26 mouse cellular contexts compared by ENCODE assay signal in the genomic region with DNA sequence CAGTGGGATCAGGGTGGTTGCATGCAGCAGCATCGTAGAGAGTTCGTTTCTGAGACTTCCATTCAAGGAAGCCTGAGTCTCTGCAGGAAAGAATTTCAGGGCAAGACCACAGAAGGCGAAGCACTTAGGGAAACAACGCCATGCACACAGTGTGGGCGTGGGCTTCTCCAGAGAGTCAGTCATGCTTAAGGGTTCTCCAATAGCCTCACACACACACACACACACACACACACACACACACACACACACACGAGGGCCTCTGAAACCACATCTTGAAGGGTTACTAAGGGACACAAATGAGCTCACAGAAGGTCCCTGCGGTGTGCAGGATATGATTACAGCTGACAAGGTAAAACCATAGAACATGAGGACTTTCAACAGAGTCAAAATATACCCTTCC. TPM values are rescaled to one million over a fixed set of nuclear protein-coding genes. Genes with fewer than 3 reads are reported as not detected.
DNase-seq lines count a peak whose midpoint lies in the region; ATAC-seq and TF ChIP-seq lines count a peak whose summit lies in the region.
"Had no signal": no experiment of that assay in that cellular context is flagged by ENCODE, and none has a peak within 500 bp of the region (broad histone marks: within the 10 kb centered on the region; RNA-seq: fewer than 3 reads in every experiment).

No protein-coding gene starts in this region.

- no peak overlapping the region for H3K4me2 ChIP-seq in embryonic facial prominence, embryonic 12.5 days (replicated peaks)
- no peak overlapping the region for H3K4me2 ChIP-seq in lung, embryonic 16.5 days (ENCODE audit: low read depth, low read length)
- no peak overlapping the region for H3K4me2 ChIP-seq in limb, embryonic 13.5 days (replicated peaks)
- H3K4me2 ChIP-seq: embryonic facial prominence, embryonic 13.5 days; heart, embryonic 11.5 days; hindbrain, embryonic 12.5 days; hindbrain, embryonic 15.5 days had no signal

- TF ChIP-seq POLR2A in kidney, adult 2 months (IDR thresholded peaks at IDR 0.05; ENCODE audit: low read depth, low read length) = no peak

- H3K27ac ChIP-seq in embryonic facial prominence, embryonic 12.5 days = no peak overlapping the region
- no peak overlapping the region for H3K27ac ChIP-seq in embryonic facial prominence, embryonic 10.5 days (replicated peaks)
- no peak overlapping the region for H3K27ac ChIP-seq in lung, embryonic 16.5 days (ENCODE audit: low read length)
- H3K27ac ChIP-seq in limb, embryonic 13.5 days = no peak overlapping the region
- H3K27ac ChIP-seq in kidney, adult 2 months (ENCODE audit: insufficient read depth, low read depth, low read length) = no peak overlapping the region
- H3K27ac ChIP-seq: embryonic facial prominence, embryonic 13.5 days; gastrocnemius, adult 2 months; hindbrain, embryonic 12.5 days; hindbrain, embryonic 15.5 days had no signal

- no peaks in the 10 kb centered on the region for H3K36me3 ChIP-seq in embryonic facial prominence, embryonic 12.5 days
- H3K36me3 ChIP-seq in embryonic facial prominence, embryonic 10.5 days (replicated peaks) = no peaks in the 10 kb centered on the region
- no peaks in the 10 kb centered on the region for H3K36me3 ChIP-seq in lung, embryonic 16.5 days (ENCODE audit: control insufficient read depth, insufficient read depth, low read length)
- no peaks in the 10 kb centered on the region for H3K36me3 ChIP-seq in limb, embryonic 13.5 days
- no peaks in the 10 kb centered on the region for H3K36me3 ChIP-seq in kidney, adult 2 months (ENCODE audit: control insufficient read depth, insufficient read depth, low read length)
- H3K36me3 ChIP-seq: embryonic facial prominence, embryonic 13.5 days; G1E; hindbrain, embryonic 12.5 days; hindbrain, embryonic 15.5 days had no signal

- no peak for TF ChIP-seq CTCF in kidney, adult 2 months (conservative IDR thresholded peaks at IDR 0.05; ENCODE audit: insufficient read depth, insufficient read length, low read depth, low read length)

- H3K9me3 ChIP-seq in embryonic facial prominence, embryonic 12.5 days = no peaks in the 10 kb centered on the region
- no peaks in the 10 kb centered on the region for H3K9me3 ChIP-seq in embryonic facial prominence, embryonic 10.5 days
- H3K9me3 ChIP-seq in lung, embryonic 16.5 days (ENCODE audit: control insufficient read depth, low read length) = no peaks in the 10 kb centered on the region
- H3K9me3 ChIP-seq in limb, embryonic 13.5 days = no peaks in the 10 kb centered on the region
- H3K9me3 ChIP-seq: embryonic facial prominence, embryonic 13.5 days; G1E; hindbrain, embryonic 12.5 days; hindbrain, embryonic 15.5 days had no signal

- no peak for DNase-seq in embryonic facial prominence, embryonic 10.5 days (ENCODE audit: low spot score)
- DNase-seq in lung, postnatal 14 days = no peak
- peak; percentile 16 for DNase-seq in 416B (ENCODE audit: low read depth)
- DNase-seq in kidney, adult 2 months = no peak
- DNase-seq in thymus, postnatal 14 days = no peak
- DNase-seq: adrenal gland, postnatal 10 days; adrenal gland, postnatal 36 days; B cell, adult 2 months; cerebellum, adult 18-20 months; cerebellum, adult 9-10 months; cerebellum, postnatal 14 days; forebrain, postnatal 0 days; gastrocnemius, adult 2 months; gastrocnemius, postnatal 14 days; heart, adult 11 months had no signal

- 0 out of 2 replicates have a peak, but pooled peaks have one; percentile 22 for ATAC-seq in embryonic facial prominence, embryonic 12.5 days (ENCODE audit: insufficient number of reproducible peaks, insufficient read depth, low FRiP score, low TSS enrichment)
- ATAC-seq in lung, embryonic 16.5 days (ENCODE audit: low read depth) = peak; percentile 66; the same call in 1 of the 2 replicates
- 0 out of 2 replicates have a peak, but pooled peaks have one; percentile 24 for ATAC-seq in limb, embryonic 13.5 days (ENCODE audit: low FRiP score, low read depth)
- ATAC-seq: forebrain, embryonic 14.5 days; forebrain, postnatal 0 days; Patski had no signal

- H3K4me1 ChIP-seq in embryonic facial prominence, embryonic 12.5 days = peaks cover 2% of the 10 kb centered on the region; the same call in 1 of the 2 replicates
- no peaks in the 10 kb centered on the region for H3K4me1 ChIP-seq in embryonic facial prominence, embryonic 10.5 days
- H3K4me1 ChIP-seq in lung, embryonic 16.5 days (replicated peaks; ENCODE audit: control insufficient read depth, insufficient read depth, low read length) = no peaks in the 10 kb centered on the region
- H3K4me1 ChIP-seq in limb, embryonic 13.5 days = peaks cover 34% of the 10 kb centered on the region
- H3K4me1 ChIP-seq in kidney, adult 2 months (ENCODE audit: control insufficient read depth, insufficient read depth, low read length) = no peaks in the 10 kb centered on the region

- no peaks in the 10 kb centered on the region for H3K27me3 ChIP-seq in embryonic facial prominence, embryonic 12.5 days
- H3K27me3 ChIP-seq in embryonic facial prominence, embryonic 10.5 days (replicated peaks; ENCODE audit: low read depth, poor library complexity, severe bottlenecking) = no peaks in the 10 kb centered on the region
- no peaks in the 10 kb centered on the region for H3K27me3 ChIP-seq in lung, embryonic 16.5 days (ENCODE audit: control insufficient read depth, insufficient read depth, low read depth, low read length)
- no peaks in the 10 kb centered on the region for H3K27me3 ChIP-seq in limb, embryonic 13.5 days
- H3K27me3 ChIP-seq in kidney, adult 2 months (replicated peaks; ENCODE audit: control insufficient read depth, insufficient read depth, low read length) = no peaks in the 10 kb centered on the region
- H3K27me3 ChIP-seq: CH12.LX; embryonic facial prominence, embryonic 13.5 days; hindbrain, embryonic 12.5 days; hindbrain, embryonic 15.5 days; Patski had no signal

- no peak overlapping the region for H3K4me3 ChIP-seq in embryonic facial prominence, embryonic 12.5 days
- no peak overlapping the region for H3K4me3 ChIP-seq in embryonic facial prominence, embryonic 10.5 days
- H3K4me3 ChIP-seq in lung, embryonic 16.5 days (ENCODE audit: low read length) = no peak overlapping the region
- H3K4me3 ChIP-seq in limb, embryonic 13.5 days = no peak overlapping the region
- H3K4me3 ChIP-seq in kidney, adult 2 months (ENCODE audit: insufficient read depth, low read depth, low read length) = no peak overlapping the region
- H3K4me3 ChIP-seq: embryonic facial prominence, embryonic 13.5 days; gastrocnemius, adult 2 months; hindbrain, embryonic 12.5 days; hindbrain, embryonic 15.5 days had no signal

- no peak overlapping the region for H3K9ac ChIP-seq in embryonic facial prominence, embryonic 12.5 days
- no peak overlapping the region for H3K9ac ChIP-seq in lung, embryonic 16.5 days (ENCODE audit: low read length)
- H3K9ac ChIP-seq in limb, embryonic 13.5 days = no peak overlapping the region
- H3K9ac ChIP-seq: embryonic facial prominence, embryonic 13.5 days; forebrain, postnatal 0 days; hindbrain, embryonic 12.5 days; hindbrain, embryonic 15.5 days had no signal

- WGBS in embryonic facial prominence, embryonic 12.5 days = 59% methylated on average over 7 of the region's 7 CpGs
- 86% methylated on average over 7 of the region's 7 CpGs for WGBS in embryonic facial prominence, embryonic 10.5 days
- WGBS in lung, embryonic 16.5 days = 55% methylated on average over 7 of the region's 7 CpGs
- 54% methylated on average over 7 of the region's 7 CpGs for WGBS in limb, embryonic 13.5 days
- 61% methylated on average over 7 of the region's 7 CpGs for WGBS in kidney, adult 2 months

RNA-seq across cellular contexts. Expression of gene Zfr, which starts 27.5 kb away (rescaled TPM):
- 115 and 118 TPM in 2 replicates for polyA plus RNA-seq in embryonic facial prominence, embryonic 12.5 days (2016; fragmentation: Nextera tagmentation; extraction: Ambion mirVana)
- polyA plus RNA-seq in embryonic facial prominence, embryonic 10.5 days (2016; fragmentation: Nextera tagmentation; extraction: Ambion mirVana) = 137 and 144 TPM in 2 replicates
- polyA plus RNA-seq in lung, embryonic 16.5 days (2015; fragmentation: Nextera tagmentation; extraction: Ambion mirVana) = 106 and 109 TPM in 2 replicates
- 134 and 136 TPM in 2 replicates for polyA plus RNA-seq in limb, embryonic 13.5 days (2015; fragmentation: Nextera tagmentation; extraction: Ambion mirVana)
- 79.8 and 80.8 TPM in 2 replicates for polyA plus RNA-seq in kidney, adult 2 months (2012; rRNA removed)
